Mouse (Mus musculus) spleen, adult 2 months (tissue): ENCODE results near the gene Caap1.

ENCODE experiments used
- CTCF ChIP-seq: fragments of 200-500 bp; IDR thresholded peaks from 2 replicates; pipeline ENCODE4 v1.5.1; 2011; ENCODE audit warnings: mild to moderate bottlenecking, inconsistent platforms; ENCODE audit not compliant: insufficient read depth, insufficient read length, insufficient replicate concordance; ENCODE audit errors: extremely low read depth
- POLR2A ChIP-seq: fragments of 200-500 bp; IDR thresholded peaks from 2 replicates; pipeline ENCODE4 v1.6.1; 2011; ENCODE audit warnings: low read depth, low read length, inconsistent platforms

DNA sequence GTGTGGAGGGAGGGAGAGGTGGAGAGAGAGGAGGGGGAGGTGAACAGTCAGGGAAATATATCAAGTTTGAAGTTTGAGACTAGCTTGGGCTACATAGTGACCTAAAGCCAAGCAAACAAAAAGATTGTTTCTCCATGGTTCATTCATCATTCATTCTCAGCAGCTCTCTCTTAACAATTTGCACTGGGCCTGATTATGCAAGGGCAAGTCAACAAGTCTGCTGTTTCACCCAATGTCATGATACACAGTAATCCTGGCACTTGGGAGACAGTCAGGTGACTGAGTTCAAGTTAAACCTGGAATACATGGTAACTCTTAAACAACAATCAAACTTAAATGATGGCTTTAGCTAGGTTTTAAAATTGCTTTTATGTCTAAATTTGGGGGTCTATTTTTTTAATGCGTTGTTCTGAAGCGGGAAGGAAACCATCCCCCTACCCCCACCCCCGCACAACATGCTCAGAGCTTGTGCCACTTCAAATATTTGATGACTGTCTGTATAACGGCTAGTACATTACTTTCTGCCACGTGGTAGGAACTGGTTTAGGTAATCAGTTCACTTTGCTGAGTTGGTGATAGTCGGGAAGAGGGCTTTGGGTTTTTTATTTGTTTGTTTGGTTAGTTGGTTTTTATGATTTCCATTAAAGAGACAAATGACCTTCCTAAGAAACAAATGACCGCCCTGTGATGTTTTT, 5.5 kb upstream of the Caap1 start:
- no peak for TF ChIP-seq CTCF
- no peak for TF ChIP-seq POLR2A
